Mouse (Mus musculus): ENCODE data around the gene Psg18.
"Not testable (repeated sequence)": the region's sequence is repeated elsewhere in the genome, so short reads cannot be mapped to it uniquely, and the experiment has no call there.

The Psg18 gene

GRCm38 (mm10) chr7:18354909-18355308 is at the start of gene Psg18:
Gene Psg18, minus strand, starts transcription at chr7:18355009.
- not testable (repeated sequence) for DNase-seq (ENCODE audit: low spot score)

GRCm38 (mm10) chr7:18403407-18403806 is 48.6 kb upstream of the Psg18 start:
- DNase-seq (ENCODE audit: low spot score), result no peak

- no peak for DNase-seq (ENCODE audit: low spot score)
These were observed 47.9 kb upstream of the Psg18 start for GRCm38 (mm10) chr7:18402527-18403237.

- DNase-seq (ENCODE audit: low spot score), result not testable (repeated sequence)
These were observed 36.7 kb upstream of the Psg18 start for GRCm38 (mm10) chr7:18391483-18391882.

GRCm38 (mm10) chr7:18378295-18378694 is 23.5 kb upstream of the Psg18 start:
- no peak for DNase-seq (ENCODE audit: low spot score)

- DNase-seq (ENCODE audit: low spot score), result not testable (repeated sequence)
These were observed 19.4 kb downstream of the Psg18 start for GRCm38 (mm10) chr7:18335411-18335810.

All from left cerebral cortex, adult 11 months (tissue).